Mouse (Mus musculus): ENCODE data around the gene Rdh1. TPM values are rescaled to one million over a fixed set of nuclear protein-coding genes. Genes with fewer than 3 reads are reported as not detected.

The Rdh1 gene
- total RNA-seq, 2 experiments from 2014 or later, result 0.08 to 0.15 TPM

Other genes with a start within 250 kb of the Rdh1 start
- gene Ndufa4l2, start 244.8 kb upstream of the Rdh1 start, total RNA-seq (2021), result 10 to 100 TPM; 23.6 to 24.1 TPM
- 10 to 100 TPM; 34.6 to 34.8 TPM for gene Shmt2, start 237.3 kb upstream of the Rdh1 start, total RNA-seq (2021)
- gene Nxph4, start 225.2 kb upstream of the Rdh1 start, total RNA-seq (2021), result 1 to 10 TPM; 1.9 to 2.2 TPM
- 100 to 1,000 TPM; 184 to 193 TPM for gene Lrp1, start 138.6 kb upstream of the Rdh1 start, total RNA-seq (2021)
- gene Stat6, start 116.7 kb upstream of the Rdh1 start, total RNA-seq (2021), result 10 to 100 TPM; 25.9 to 27.0 TPM
- gene Nemp1, start 92.8 kb upstream of the Rdh1 start, total RNA-seq (2021), result 1 to 10 TPM; 6.0 to 7.3 TPM
- gene Nab2, start 91.2 kb upstream of the Rdh1 start, total RNA-seq (2021), result 10 to 100 TPM; 14.5 to 14.8 TPM
- 1 to 10 TPM in 1 of 2 experiments, under 1 TPM in 1; 0.29 to 1.0 TPM for gene Myo1a, start 54.6 kb upstream of the Rdh1 start, total RNA-seq (2021)
- under 1 TPM in 1 of 2 experiments, not detected in 1; 0.44 TPM for gene Tac2, start 35.2 kb upstream of the Rdh1 start, total RNA-seq (2021)
- 1 to 10 TPM; 6.9 to 8.2 TPM for gene Zbtb39, start 20.2 kb upstream of the Rdh1 start, total RNA-seq (2021)
- gene Gpr182, start 8.0 kb upstream of the Rdh1 start, total RNA-seq (2021), result under 1 TPM; 0.34 to 0.56 TPM
- gene Rdh16f1, start 66 bp downstream of the Rdh1 start, total RNA-seq (2021), result under 1 TPM in 1 of 2 experiments, not detected in 1; 0.29 TPM
- gene Rdh9, start 16.7 kb downstream of the Rdh1 start, total RNA-seq (2021), result under 1 TPM in 1 of 2 experiments, not detected in 1; 0.34 TPM
- under 1 TPM in 1 of 2 experiments, not detected in 1; 0.12 TPM for gene Rdh16, start 41.4 kb downstream of the Rdh1 start, total RNA-seq (2021)
- not detected for gene Rdh19, start 90.2 kb downstream of the Rdh1 start, total RNA-seq (2021)
- gene Rdh16f2, start 106.8 kb downstream of the Rdh1 start, total RNA-seq (2021), result not detected
- gene Rdh7, start 129.1 kb downstream of the Rdh1 start, total RNA-seq (2021), result under 1 TPM in 1 of 2 experiments, not detected in 1; 0.52 TPM
- not detected for gene Sdr9c7, start 138.8 kb downstream of the Rdh1 start, total RNA-seq (2021)
- under 1 TPM in 1 of 2 experiments, not detected in 1; 0.44 TPM for gene Hsd17b6, start 247.9 kb downstream of the Rdh1 start, total RNA-seq (2021)